Comparison of ENCODE assay signal across 16 mouse cellular contexts in genomic region chr4:155046636-155047035, GRCm38 (mm10).
DNase-seq lines count a peak whose midpoint lies in the region.
"Had no signal": no experiment of that assay in that cellular context is flagged by ENCODE, and none has a peak within 500 bp of the region (broad histone marks: within the 10 kb centered on the region; RNA-seq: fewer than 3 reads in every experiment).

No protein-coding gene starts in this region.

- peak; percentile 19 for DNase-seq in layer of hippocampus, adult 11-12 months (ENCODE audit: low spot score)
- no peak for DNase-seq in layer of hippocampus, adult 9-11 months
- peak; percentile 39 for DNase-seq in testis, postnatal 14 days (ENCODE audit: low spot score)
- no peak for DNase-seq in testis, postnatal 10 days (ENCODE audit: low spot score)
- DNase-seq in brain, adult 2 months (ENCODE audit: low read depth, low spot score): peak; percentile 48
- DNase-seq in lung, postnatal 14 days: no peak
- DNase-seq: adrenal gland, adult 8-10 months; adrenal gland, postnatal 14 days; adrenal gland, postnatal 36 days; cerebellum, adult 11 months; cerebellum, adult 18-20 months; cerebellum, adult 8-10 months; cerebellum, adult 9-11 months; cerebellum, postnatal 14 days; cerebellum, postnatal 36 days; embryo, embryonic 11 days had no signal

Comparison
In these comparisons a context has a peak if more than half of its experiments do, and no peak if none do; other contexts are left out.
1. DNase-seq: peak in layer of hippocampus, adult 11-12 months (single experiment), testis, postnatal 14 days (single experiment) and brain, adult 2 months (single experiment); none in layer of hippocampus, adult 9-11 months (single experiment), testis, postnatal 10 days (single experiment) and lung, postnatal 14 days (single experiment).